Mouse (Mus musculus) large intestine, adult 2 months (tissue): ENCODE data around the gene Tmem198. TPM values are rescaled to one million over a fixed set of nuclear protein-coding genes. Genes with fewer than 3 reads are reported as not detected.

Experiments
- DNase-seq: peaks from one replicate; pipeline ENCODE4 v3.0.0-alpha.2; 2012; ENCODE audit warnings: low read depth, low spot score
- WGBS: fragments of 180-500 bp; shearing (Covaris S2); methylation state at CpG from one replicate; pipeline ENCODE4 v1.1.7; 2018; 5-methylcytosine and 5-hydroxymethylcytosine counted together
- polyA plus RNA-seq: library from polyadenylated mRNA; depleted of rRNA; stranded (reverse); fragments of >200 nt; gene quantifications from 2 replicates; pipeline ENCODE4 v1.2.3, GENCODE M21; 2012; rRNA removed

Gene Tmem198
- polyA plus RNA-seq, 1 experiment: 2.0 TPM

GRCm38 (mm10) chr1:75510154-75510553, 30.8 kb downstream of the Tmem198 start:
- WGBS: 69% methylated on average over 5 of the region's 5 CpGs
- no peak for DNase-seq

DNA sequence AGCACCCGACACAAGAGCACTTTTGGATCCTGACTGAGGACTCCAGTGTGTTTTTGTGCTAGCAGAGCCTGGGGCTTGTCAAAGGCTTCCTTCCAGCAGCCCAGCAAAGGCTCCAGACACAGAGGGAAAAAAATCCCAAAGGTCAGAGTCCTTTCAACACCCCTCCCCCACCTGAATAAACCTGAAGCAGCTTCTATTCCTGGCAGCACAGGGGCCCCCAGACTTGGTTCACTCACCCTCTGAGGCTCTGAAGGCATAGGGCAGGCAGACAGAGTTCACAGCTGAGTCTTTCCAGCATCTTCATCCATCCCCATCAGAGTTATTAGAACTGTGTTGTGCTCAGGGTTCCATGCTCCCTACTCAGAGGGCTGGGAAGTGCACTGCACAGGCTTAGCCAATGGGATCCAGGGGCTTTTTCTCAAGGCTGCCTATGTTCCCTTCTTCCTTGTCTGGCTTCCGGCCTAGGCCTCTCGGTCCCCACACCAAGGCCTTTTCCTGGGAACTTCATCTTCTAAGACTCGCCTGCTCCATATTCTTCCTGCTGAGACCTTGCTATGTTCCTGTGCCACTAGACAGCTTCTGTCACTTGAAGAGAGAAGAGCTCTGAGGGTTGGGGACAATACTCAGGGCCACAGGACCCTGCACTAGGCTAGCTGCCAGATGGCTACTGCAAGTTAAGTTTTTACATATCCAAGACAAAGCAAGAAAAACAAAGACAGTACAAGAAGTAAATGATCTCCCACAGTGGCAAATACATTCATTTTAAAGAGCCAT, 32.3 kb downstream of the Tmem198 start:
- WGBS: 69% methylated on average over 4 of the region's 4 CpGs

DNA sequence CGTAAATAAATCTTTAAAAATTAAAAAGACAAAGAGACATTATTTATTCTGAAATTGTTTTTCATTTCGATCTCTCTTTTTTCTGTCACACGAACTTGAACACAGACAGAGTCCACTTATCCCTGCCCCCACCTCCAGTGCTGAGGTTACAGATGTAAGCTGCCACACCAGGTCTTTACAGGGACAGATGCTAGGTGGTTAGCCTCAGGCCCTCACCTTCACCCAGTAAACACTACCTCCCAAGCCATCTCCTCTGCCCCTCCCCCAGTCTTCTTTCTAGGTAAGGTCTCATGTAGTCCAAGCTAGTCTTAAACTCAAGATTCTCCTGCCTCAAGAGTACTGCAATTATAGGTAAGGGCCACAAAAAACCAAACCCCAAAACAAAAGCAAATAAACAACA, 33.2 kb downstream of the Tmem198 start:
- DNase-seq: no peak
- 90% methylated on average over 3 of the region's 3 CpGs for WGBS

More for the DNA sequence above, 32.3 kb downstream of the Tmem198 start:
- no peak for DNase-seq

GRCm38 (mm10) chr1:75516703-75517380, 37.5 kb downstream of the Tmem198 start:
- WGBS: 70% methylated on average over 15 of the region's 15 CpGs
- no peak for DNase-seq

GRCm38 (mm10) chr1:75517984-75518383, 38.7 kb downstream of the Tmem198 start:
- DNase-seq: no peak
- WGBS: 28% methylated on average over 4 of the region's 4 CpGs

DNA sequence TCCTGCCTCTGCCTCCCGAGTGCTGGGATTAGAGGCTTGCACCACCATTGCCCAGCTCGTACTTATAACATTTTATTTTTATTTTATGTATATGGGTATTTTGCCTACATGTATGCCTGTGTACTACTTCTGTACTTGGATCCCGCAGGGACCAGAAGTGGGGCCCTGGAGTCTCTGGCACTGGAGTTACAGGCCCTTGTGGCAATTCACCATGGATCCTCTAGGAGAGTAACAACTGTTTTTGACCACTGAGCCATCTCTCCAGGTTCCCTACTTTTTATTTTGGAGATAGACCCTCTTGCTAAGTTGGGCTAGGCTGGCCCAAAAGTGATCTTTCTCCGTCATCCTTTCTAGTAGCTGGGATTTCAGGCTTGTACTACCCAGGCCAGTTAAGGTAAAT, 39.1 kb downstream of the Tmem198 start:
- WGBS: 92% methylated on average over 4 of the region's 4 CpGs
- DNase-seq: no peak

DNA sequence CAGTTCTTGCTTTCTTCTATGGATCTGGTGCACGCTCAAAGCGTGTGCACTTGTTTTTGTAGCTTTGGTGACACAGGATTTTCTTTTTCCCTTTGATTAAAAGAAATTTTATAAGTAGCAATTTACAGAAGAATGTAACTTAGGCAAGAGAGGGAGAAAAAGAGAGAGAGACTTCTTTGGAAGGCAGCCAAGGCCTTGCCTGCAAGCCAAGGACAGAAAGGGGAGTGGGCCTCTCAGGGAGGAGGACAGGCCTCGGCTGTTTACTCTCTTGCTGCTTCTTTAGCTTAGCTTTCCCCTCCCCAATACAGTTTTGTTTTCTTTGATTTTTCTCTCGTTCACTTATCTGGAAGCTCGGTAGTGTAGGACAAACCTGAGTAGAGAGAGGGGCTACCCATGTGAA, 40.2 kb downstream of the Tmem198 start:
- WGBS: 39% methylated on average over 5 of the region's 5 CpGs
- no peak for DNase-seq

DNA sequence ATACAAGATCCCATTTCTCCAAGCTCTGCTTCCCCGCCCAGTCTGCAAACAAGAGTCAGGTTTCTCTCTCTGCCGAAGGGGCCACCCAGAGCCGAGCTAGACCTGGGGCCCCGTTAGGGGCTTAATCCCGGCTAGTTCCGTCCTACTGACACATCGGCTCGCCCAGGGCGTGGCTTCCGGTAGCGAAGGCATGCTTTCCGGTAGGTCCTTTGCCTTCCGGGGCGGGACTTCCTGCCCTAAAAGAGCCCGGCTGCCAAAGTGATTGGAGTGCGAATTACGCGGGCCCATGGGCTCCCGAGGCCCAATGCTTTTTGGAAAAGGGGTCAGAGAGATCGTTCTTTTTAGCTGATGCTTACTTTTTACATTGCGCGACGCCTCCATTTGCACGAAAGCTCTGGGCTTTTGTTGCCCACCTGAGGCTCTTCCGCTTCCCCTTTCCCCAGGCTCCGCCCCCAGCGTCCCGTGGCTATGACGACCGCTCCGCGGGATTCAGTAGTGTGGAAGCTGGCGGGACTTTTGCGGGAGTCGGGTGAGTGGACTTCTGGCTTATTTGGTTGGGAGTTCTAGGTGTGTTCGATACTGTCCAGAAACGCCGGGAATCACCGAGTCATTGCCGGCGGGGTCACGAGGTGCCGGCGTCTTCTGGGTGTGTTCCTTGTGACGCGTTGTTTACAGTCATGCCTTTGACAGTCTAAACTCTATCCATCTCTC, 42.1 kb downstream of the Tmem198 start, which contains the start of gene Stk11ip:
TSS of gene Stk11ip (plus strand) at position 209 of the 711 bp plus-strand sequence.
- DNase-seq: peak; percentile 75
- WGBS: under 1% methylated on average over 46 of the region's 46 CpGs

DNA sequence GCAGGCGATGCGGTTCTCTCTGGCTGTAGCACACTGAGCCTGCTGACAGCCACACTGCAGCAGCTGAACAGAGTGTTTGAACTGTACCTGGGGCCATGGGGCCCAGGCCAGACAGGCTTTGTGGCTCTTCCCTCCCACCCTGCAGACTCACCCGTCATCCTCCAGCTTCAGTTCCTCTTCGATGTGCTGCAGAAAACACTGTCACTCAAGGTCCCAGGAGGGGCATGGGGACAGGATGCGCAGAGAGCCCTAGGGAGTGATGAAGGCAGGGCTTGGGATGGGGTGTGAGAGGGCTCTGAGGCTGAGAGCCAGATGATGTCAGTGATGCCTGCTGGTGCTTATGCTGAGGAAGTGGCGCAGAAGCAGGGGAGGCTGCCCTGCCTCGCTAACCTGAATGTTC, 45.3 kb downstream of the Tmem198 start:
- 88% methylated on average over 7 of the region's 7 CpGs for WGBS
- DNase-seq: no peak

- DNase-seq: no peak
- WGBS: 71% methylated on average over 4 of the region's 4 CpGs
These were observed 51.2 kb downstream of the Tmem198 start for GRCm38 (mm10) chr1:75530546-75530945.

- no peak for DNase-seq
- 88% methylated on average over 19 of the region's 19 CpGs for WGBS
These were observed 53.2 kb downstream of the Tmem198 start for GRCm38 (mm10) chr1:75532280-75533172.

- DNase-seq: no peak
- 85% methylated on average over 19 of the region's 19 CpGs for WGBS
These were observed 54.3 kb downstream of the Tmem198 start for GRCm38 (mm10) chr1:75533325-75534252.

Other genes with a start within 250 kb of the Tmem198 start
- gene A630095N17Rik, start 247.4 kb upstream of the Tmem198 start, polyA plus RNA-seq: not detected in 2 replicates
- 19.4 and 20.1 TPM in 2 replicates for gene Dnajb2, start 243.1 kb upstream of the Tmem198 start, polyA plus RNA-seq
- 6.4 and 6.5 TPM in 2 replicates for gene Ptprn, start 215.0 kb upstream of the Tmem198 start, polyA plus RNA-seq
- 14.0 and 17.7 TPM in 2 replicates for gene Resp18, start 201.1 kb upstream of the Tmem198 start, polyA plus RNA-seq
- 250 and 500 TPM in 2 replicates for gene Dnpep, start 161.5 kb upstream of the Tmem198 start, polyA plus RNA-seq
- 353 and 360 TPM in 2 replicates for gene Des, start 119.2 kb upstream of the Tmem198 start, polyA plus RNA-seq
- gene Speg, start 104.2 kb upstream of the Tmem198 start, polyA plus RNA-seq: 20.6 and 22.7 TPM in 2 replicates
- 177 and 182 TPM in 2 replicates for gene Gmppa, start 43.6 kb upstream of the Tmem198 start, polyA plus RNA-seq
- 0.17 TPM in 1 of 2 replicates, not detected in the other for gene Asic4, start 29.1 kb upstream of the Tmem198 start, polyA plus RNA-seq
- 22.0 and 25.1 TPM in 2 replicates for gene Chpf, start 225 bp upstream of the Tmem198 start, polyA plus RNA-seq
- 3.3 and 4.1 TPM in 2 replicates for gene Obsl1, start 26.9 kb downstream of the Tmem198 start, polyA plus RNA-seq
- gene Inha, start 27.5 kb downstream of the Tmem198 start, polyA plus RNA-seq: 2.6 and 2.7 TPM in 2 replicates
- gene Stk11ip, start 42.0 kb downstream of the Tmem198 start, polyA plus RNA-seq: 15.6 and 17.3 TPM in 2 replicates
- 3.0 and 4.7 TPM in 2 replicates for gene Slc4a3, start 66.7 kb downstream of the Tmem198 start, polyA plus RNA-seq